Mouse (Mus musculus) forebrain, embryonic 12.5 days (tissue): ENCODE measurements around the gene Armcx5. TPM values are rescaled to one million over a fixed set of nuclear protein-coding genes. Genes with fewer than 3 reads are reported as not detected.
A peak's percentile ranks its signal among the peaks of the same experiment; 100 is the strongest.
"Not testable (repeated sequence)": the region's sequence is repeated elsewhere in the genome, so short reads cannot be mapped to it uniquely, and the experiment has no call there.

ENCODE experiments used
- ATAC-seq: fragments of 200-750 bp; cut with Nextera tagmentation; 2 replicates; pipeline ENCODE4 v1.8.0; 2017; ENCODE audit warnings: moderate TSS enrichment; ENCODE audit not compliant: low FRiP score
- H3K27ac ChIP-seq: fragments of 300-500 bp; sonication (generic); 2 replicates; pipeline ENCODE4 v1.5.1; 2016; ENCODE audit warnings: mild to moderate bottlenecking
- H3K27me3 ChIP-seq: fragments of 300-500 bp; sonication (generic); 2 replicates; pipeline ENCODE4 v1.6.1; 2016; ENCODE audit warnings: mild to moderate bottlenecking
- H3K36me3 ChIP-seq: fragments of 300-500 bp; sonication (generic); replicated peaks from 2 replicates; pipeline ENCODE4 v1.6.1; 2016; ENCODE audit warnings: mild to moderate bottlenecking
- H3K4me1 ChIP-seq: fragments of 300-500 bp; sonication (generic); 2 replicates; pipeline ENCODE4 v1.6.1; 2016
- H3K4me2 ChIP-seq: fragments of 300-500 bp; sonication (generic); 2 replicates; pipeline ENCODE4 v1.6.1; 2016; ENCODE audit warnings: mild to moderate bottlenecking, moderate library complexity
- H3K4me3 ChIP-seq: fragments of 300-500 bp; sonication (generic); replicated peaks from 2 replicates; pipeline ENCODE4 v1.5.1; 2016; ENCODE audit warnings: mild to moderate bottlenecking
- H3K9ac ChIP-seq: fragments of 300-500 bp; sonication (generic); 2 replicates; pipeline ENCODE4 v1.6.1; 2016; ENCODE audit warnings: mild to moderate bottlenecking
- H3K9me3 ChIP-seq: fragments of 300-500 bp; sonication (generic); 2 replicates; pipeline ENCODE4 v1.6.1; 2016
- WGBS: fragments of 180-500 bp; shearing (Covaris S2); methylation state at CpG from one replicate; pipeline ENCODE4 v1.1.7; 2016; 5-methylcytosine and 5-hydroxymethylcytosine counted together
- polyA plus RNA-seq: library from polyadenylated mRNA; unstranded; fragments of >200 nt; fragmentation: Nextera tagmentation; extraction: Ambion mirVana; gene quantifications from 2 replicates; pipeline ENCODE4 v1.2.1, GENCODE M21; 2016

Armcx5 gene
- polyA plus RNA-seq: 11.8 and 12.9 TPM in 2 replicates

- no peaks in the 10 kb centered on the region for H3K9me3 ChIP-seq
- H3K36me3 ChIP-seq: peaks cover 6% of the 10 kb centered on the region
- 20% methylated on average over 48 of the region's 48 CpGs for WGBS
- H3K4me3 ChIP-seq: peak within 1 kb of the TSS; percentile 55
- ATAC-seq: peak; percentile 98
- peak within 1 kb of the TSS; percentile 55 for H3K4me2 ChIP-seq
- H3K27ac ChIP-seq: peak within 1 kb of the TSS; percentile 87
- H3K4me1 ChIP-seq: 0 out of 2 replicates have a peak, but pooled peaks cover 6% of the 10 kb centered on the region
- peak within 1 kb of the TSS; percentile 52 for H3K9ac ChIP-seq
- peaks cover 6% of the 10 kb centered on the region; the same call in 1 of the 2 replicates for H3K27me3 ChIP-seq
These were observed at the start of gene Armcx5, which contains the start of gene Gprasp1 for GRCm38 (mm10) chrX:135742304-135743055. Gene Armcx5 (plus strand): TSS chrX:135742733. Gene Gprasp1 (plus strand): TSS chrX:135742733.

DNA sequence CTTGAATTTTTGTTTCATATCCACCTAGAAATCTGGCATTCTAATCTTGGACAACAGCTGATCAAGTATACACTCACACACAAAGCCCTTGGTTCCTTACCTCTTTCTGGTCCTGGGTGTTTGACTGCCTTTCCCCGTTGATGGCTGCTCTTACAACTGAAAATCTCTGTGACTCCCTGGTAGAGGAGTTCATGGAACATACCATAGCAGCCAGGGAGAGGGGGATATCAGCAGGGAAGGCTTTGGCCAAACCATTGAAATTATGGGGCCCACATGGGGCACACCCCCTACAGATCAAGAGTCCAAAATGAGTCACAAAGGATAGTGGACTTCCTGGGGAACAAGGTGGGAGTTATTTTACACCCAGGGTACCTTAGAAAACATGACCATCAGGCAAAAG lies 48.9 kb upstream of the Armcx5 start, which contains the start of gene Tcp11x2:
Gene Tcp11x2, minus strand, starts transcription at position 158 of the 400 bp plus-strand sequence.
- peaks cover 10% of the 10 kb centered on the region; the same call in 1 of the 2 replicates for H3K27me3 ChIP-seq
- ATAC-seq: no peak
- no peaks in the 10 kb centered on the region for H3K4me1 ChIP-seq
- H3K4me2 ChIP-seq: no peak within 1 kb of the TSS
- H3K27ac ChIP-seq: no peak within 1 kb of the TSS
- H3K9me3 ChIP-seq: no peaks in the 10 kb centered on the region
- 60% methylated on average over 1 of the region's 1 CpGs for WGBS
- no peak within 1 kb of the TSS for H3K4me3 ChIP-seq
- H3K36me3 ChIP-seq: no peaks in the 10 kb centered on the region
- no peak within 1 kb of the TSS for H3K9ac ChIP-seq

GRCm38 (mm10) chrX:135703111-135703510 lies 39.4 kb upstream of the Armcx5 start:
- H3K36me3 ChIP-seq: no peaks in the 10 kb centered on the region
- no peak for ATAC-seq
- WGBS: 91% methylated on average over 1 of the region's 1 CpGs

GRCm38 (mm10) chrX:135704349-135704748 lies 38.2 kb upstream of the Armcx5 start:
- Histone ChIP-seq H3K9ac (no peak overlapping the region), H3K4me3 (no peak overlapping the region), H3K36me3 (no peaks in the 10 kb centered on the region), H3K27ac (no peak overlapping the region), H3K4me2 (no peak overlapping the region), H3K4me1 (no peaks in the 10 kb centered on the region), H3K27me3 (peaks cover 10% of the 10 kb centered on the region; the same call in 1 of the 2 replicates), H3K9me3 (no peaks in the 10 kb centered on the region)
- ATAC-seq: no peak
- 70% methylated on average over 2 of the region's 2 CpGs for WGBS

More at GRCm38 (mm10) chrX:135703111-135703510, 39.4 kb upstream of the Armcx5 start:
- peaks cover 10% of the 10 kb centered on the region; the same call in 1 of the 2 replicates for H3K27me3 ChIP-seq
- H3K9ac ChIP-seq: no peak overlapping the region
- H3K4me3 ChIP-seq: no peak overlapping the region
- no peaks in the 10 kb centered on the region for H3K4me1 ChIP-seq
- H3K9me3 ChIP-seq: no peaks in the 10 kb centered on the region
- no peak overlapping the region for H3K4me2 ChIP-seq
- H3K27ac ChIP-seq: no peak overlapping the region

GRCm38 (mm10) chrX:135712845-135713244 lies 29.7 kb upstream of the Armcx5 start:
- 83% methylated on average over 2 of the region's 2 CpGs for WGBS
- Histone ChIP-seq H3K27me3 (peaks cover 2% of the 10 kb centered on the region; the same call in 1 of the 2 replicates), H3K4me1 (no peaks in the 10 kb centered on the region), H3K4me2 (no peak overlapping the region), H3K36me3 (no peaks in the 10 kb centered on the region), H3K27ac (no peak overlapping the region), H3K9me3 (no peaks in the 10 kb centered on the region), H3K9ac (no peak overlapping the region), H3K4me3 (no peak overlapping the region)
- no peak for ATAC-seq

DNA sequence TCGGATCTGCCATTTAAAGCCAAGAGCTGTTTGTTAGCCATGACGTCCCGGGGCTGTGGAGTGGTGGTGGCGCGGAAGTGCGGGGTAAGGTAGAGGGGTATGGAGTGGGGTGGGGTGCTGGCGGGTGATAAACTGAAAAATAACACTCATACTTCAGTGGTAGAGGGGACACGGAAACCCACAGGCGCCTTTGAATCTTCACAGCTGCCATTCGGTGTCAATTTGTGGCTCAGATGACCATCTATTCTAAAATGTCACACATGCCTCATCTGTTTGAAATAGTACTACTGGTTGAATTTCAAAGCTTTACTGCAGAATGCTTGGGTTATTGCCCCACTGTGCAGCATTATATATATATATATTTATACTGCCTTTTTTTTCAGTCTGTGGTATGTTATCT lies 17.4 kb upstream of the Armcx5 start, which contains the start of gene Tmsb15a:
Gene Tmsb15a, minus strand, starts transcription at position 101 of the 400 bp plus-strand sequence.
- WGBS: 86% methylated on average over 10 of the region's 10 CpGs

GRCm38 (mm10) chrX:135738730-135739520 lies 3.6 kb upstream of the Armcx5 start:
- Histone ChIP-seq H3K9me3 (no peaks in the 10 kb centered on the region), H3K27ac (no peak overlapping the region), H3K4me1 (0 out of 2 replicates have a peak, but pooled peaks cover 6% of the 10 kb centered on the region), H3K4me2 (no peak overlapping the region), H3K4me3 (no peak overlapping the region), H3K27me3 (peaks cover 9% of the 10 kb centered on the region; the same call in 1 of the 2 replicates), H3K36me3 (no peaks in the 10 kb centered on the region), H3K9ac (no peak overlapping the region)
- WGBS: 95% methylated on average over 2 of the region's 2 CpGs
- no peak for ATAC-seq

More for the DNA sequence above, 17.4 kb upstream of the Armcx5 start, which contains the start of gene Tmsb15a:
- no peak for ATAC-seq
- Histone ChIP-seq H3K36me3 (no peaks in the 10 kb centered on the region), H3K4me3 (no peak within 1 kb of the TSS), H3K27ac (no peak within 1 kb of the TSS), H3K9me3 (no peaks in the 10 kb centered on the region), H3K4me1 (no peaks in the 10 kb centered on the region), H3K4me2 (no peak within 1 kb of the TSS), H3K9ac (no peak within 1 kb of the TSS), H3K27me3 (peaks cover 19% of the 10 kb centered on the region)

DNA sequence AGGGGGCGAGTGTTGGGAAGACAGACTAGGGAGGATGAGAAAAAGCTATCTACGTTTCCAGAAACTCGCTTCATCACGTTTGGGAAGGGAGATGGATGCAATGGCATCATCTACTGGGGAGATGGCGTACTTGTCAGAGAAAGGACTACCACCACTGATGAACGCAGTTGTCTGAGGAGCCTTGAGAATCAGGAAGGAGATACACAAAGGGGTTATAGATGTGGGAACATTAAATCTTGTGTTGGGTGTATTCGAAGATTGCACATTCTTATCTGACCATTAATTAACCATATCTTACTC lies 473 bp downstream of the Armcx5 start:
- Histone ChIP-seq H3K27me3 (peaks cover 6% of the 10 kb centered on the region; the same call in 1 of the 2 replicates), H3K4me2 (peak overlapping the region; percentile 55), H3K9me3 (no peaks in the 10 kb centered on the region), H3K27ac (no peak overlapping the region; the same call in 1 of the 2 replicates), H3K36me3 (peaks cover 6% of the 10 kb centered on the region), H3K9ac (peak overlapping the region; percentile 52), H3K4me3 (peak overlapping the region; percentile 55), H3K4me1 (0 out of 2 replicates have a peak, but pooled peaks cover 6% of the 10 kb centered on the region)
- ATAC-seq: no peak
- 20% methylated on average over 7 of the region's 7 CpGs for WGBS

DNA sequence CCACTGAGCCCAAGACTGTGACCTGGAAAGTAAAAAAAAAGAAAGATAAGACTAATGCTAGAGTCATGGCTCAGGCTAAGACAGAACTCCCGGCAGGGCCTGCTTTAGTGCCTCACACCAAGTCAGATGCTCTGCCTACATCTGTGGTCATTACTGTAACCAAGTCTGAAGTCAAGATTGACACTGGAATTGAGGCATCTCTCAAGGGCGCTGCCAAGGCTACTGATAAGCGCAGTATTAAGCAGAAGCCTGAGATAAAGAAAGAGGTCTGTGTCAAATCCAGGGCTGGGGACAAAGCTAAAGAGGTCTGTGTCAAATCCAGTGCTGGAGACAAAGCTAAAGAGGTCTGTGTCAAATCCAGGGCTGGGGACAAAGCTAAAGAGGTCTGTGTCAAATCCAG lies 2.8 kb downstream of the Armcx5 start:
- 91% methylated on average over 3 of the region's 3 CpGs for WGBS

GRCm38 (mm10) chrX:135752832-135753231 lies 10.3 kb downstream of the Armcx5 start:
- no peak overlapping the region for H3K27ac ChIP-seq
- peaks cover 9% of the 10 kb centered on the region for H3K36me3 ChIP-seq
- no peaks in the 10 kb centered on the region for H3K9me3 ChIP-seq
- H3K4me1 ChIP-seq: no peaks in the 10 kb centered on the region
- no peak for ATAC-seq
- no peaks in the 10 kb centered on the region for H3K27me3 ChIP-seq
- H3K4me2 ChIP-seq: no peak overlapping the region
- H3K4me3 ChIP-seq: no peak overlapping the region
- H3K9ac ChIP-seq: no peak overlapping the region
- 5% methylated on average over 2 of the region's 2 CpGs for WGBS

More for the DNA sequence above, 2.8 kb downstream of the Armcx5 start:
- H3K27me3 ChIP-seq, H3K4me1 ChIP-seq, H3K36me3 ChIP-seq, H3K9ac ChIP-seq, H3K9me3 ChIP-seq, H3K27ac ChIP-seq, ATAC-seq, H3K4me3 ChIP-seq, H3K4me2 ChIP-seq: not testable (repeated sequence)

- Histone ChIP-seq H3K4me2 (no peak overlapping the region), H3K9ac (no peak overlapping the region), H3K4me1 (no peaks in the 10 kb centered on the region), H3K4me3 (no peak overlapping the region), H3K9me3 (no peaks in the 10 kb centered on the region), H3K36me3 (peaks cover 7% of the 10 kb centered on the region; the same call in 1 of the 2 replicates), H3K27ac (no peak overlapping the region), H3K27me3 (no peaks in the 10 kb centered on the region)
- ATAC-seq: no peak
These were observed 19.2 kb downstream of the Armcx5 start for GRCm38 (mm10) chrX:135761707-135762106.

- no peaks in the 10 kb centered on the region for H3K27me3 ChIP-seq
- no peak overlapping the region for H3K4me2 ChIP-seq
- no peak overlapping the region for H3K9ac ChIP-seq
- 74% methylated on average over 3 of the region's 3 CpGs for WGBS
- H3K36me3 ChIP-seq: peaks cover 3% of the 10 kb centered on the region; the same call in 1 of the 2 replicates
- no peak for ATAC-seq
- H3K27ac ChIP-seq: no peak overlapping the region
- no peaks in the 10 kb centered on the region for H3K9me3 ChIP-seq
- H3K4me3 ChIP-seq: no peak overlapping the region
- no peaks in the 10 kb centered on the region for H3K4me1 ChIP-seq
These were observed 25.6 kb downstream of the Armcx5 start for GRCm38 (mm10) chrX:135768043-135768548.
